Mouse (Mus musculus): ENCODE results near the gene Mrpl54.
A peak's percentile ranks its signal among the peaks of the same experiment; 100 is the strongest.
"Not testable (repeated sequence)": the region's sequence is repeated elsewhere in the genome, so short reads cannot be mapped to it uniquely, and the experiment has no call there.

Gene Mrpl54

DNA sequence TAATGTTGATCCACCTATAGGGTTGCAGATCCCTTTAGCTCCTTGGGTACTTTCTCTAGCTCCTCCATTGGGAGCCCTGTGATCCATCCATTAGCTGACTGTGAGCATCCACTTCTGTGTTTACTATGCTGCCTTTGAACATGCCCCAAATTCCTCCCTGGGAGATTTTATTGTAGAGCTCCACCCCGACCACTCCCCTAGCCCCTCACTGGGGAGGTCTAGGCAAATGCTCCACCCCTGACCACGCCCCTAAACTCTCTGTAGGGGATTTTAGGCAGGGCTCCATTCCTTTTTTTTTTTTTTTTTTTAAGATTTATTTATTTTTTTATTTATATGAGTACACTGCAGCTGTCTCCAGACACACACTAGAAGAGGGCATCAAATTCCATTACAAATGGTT, 43.0 kb downstream of the Mrpl54 start:
- DNase-seq: not testable (repeated sequence)

DNA sequence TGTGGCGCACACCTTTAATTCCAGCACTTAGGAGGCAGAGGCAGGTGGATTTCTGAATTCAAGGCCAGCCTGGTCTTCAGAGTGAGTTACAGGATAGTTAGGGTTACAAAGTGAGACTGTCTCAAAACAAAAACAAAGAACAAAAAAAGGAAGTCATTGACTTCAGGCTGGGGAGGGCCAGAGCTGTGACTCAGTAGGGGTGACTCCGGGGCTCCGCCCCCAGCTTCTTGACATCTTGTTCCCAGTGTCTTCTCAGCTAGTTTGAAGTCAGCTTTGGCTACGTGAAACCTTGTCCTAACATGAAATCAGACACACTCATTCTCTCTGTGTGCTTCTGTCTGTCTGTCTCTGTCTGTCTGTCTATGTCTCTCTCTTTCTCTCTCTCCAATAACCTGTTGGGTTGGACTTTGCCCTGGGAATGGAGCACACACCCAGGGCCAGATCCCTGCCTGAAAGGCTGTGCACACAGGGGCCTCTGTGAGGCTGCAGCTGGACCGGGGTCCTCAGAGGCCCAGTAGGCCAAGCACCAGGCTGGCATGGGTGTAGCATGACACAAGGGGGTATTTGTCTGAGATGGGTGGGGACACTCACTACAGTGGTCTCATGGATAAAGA, 45.2 kb downstream of the Mrpl54 start:
- DNase-seq: no peak

- DNase-seq: peak; percentile 92
Observed at GRCm38 (mm10) chr10:81217964-81218363, 48.8 kb downstream of the Mrpl54 start.

- DNase-seq: not testable (repeated sequence)
Observed at GRCm38 (mm10) chr10:81217267-81217666, 49.5 kb downstream of the Mrpl54 start.

GRCm38 (mm10) chr10:81216810-81217209, 49.9 kb downstream of the Mrpl54 start:
- DNase-seq: peak; percentile 90

- no peak for DNase-seq
Observed at GRCm38 (mm10) chr10:81216260-81216659, 50.5 kb downstream of the Mrpl54 start.

Measured in heart, adult 11 months (tissue).